Mouse (Mus musculus) small intestine, adult 10 weeks (tissue): ENCODE measurements around the gene Zfp810. TPM values are rescaled to one million over a fixed set of nuclear protein-coding genes. Genes with fewer than 3 reads are reported as not detected.

ENCODE experiments used
- polyA plus RNA-seq: library from polyadenylated mRNA; stranded (reverse); fragments of 350-450 nt; fragmentation: Illumina TruSeq; extraction: RNeasy Lipid Tissue Mini Kit (QIAGEN cat#74804); gene quantifications from one replicate; pipeline ENCODE4 v1.2.3, GENCODE M21; 2014; ENCODE audit warnings: low replicate concordance

The Zfp810 gene
- 16.3 TPM for polyA plus RNA-seq

GRCm38 (mm10) chr9:22307156-22307919 is at the start of gene Zfp810:
Zfp810 (minus strand) TSS chr9:22307648.

DNA sequence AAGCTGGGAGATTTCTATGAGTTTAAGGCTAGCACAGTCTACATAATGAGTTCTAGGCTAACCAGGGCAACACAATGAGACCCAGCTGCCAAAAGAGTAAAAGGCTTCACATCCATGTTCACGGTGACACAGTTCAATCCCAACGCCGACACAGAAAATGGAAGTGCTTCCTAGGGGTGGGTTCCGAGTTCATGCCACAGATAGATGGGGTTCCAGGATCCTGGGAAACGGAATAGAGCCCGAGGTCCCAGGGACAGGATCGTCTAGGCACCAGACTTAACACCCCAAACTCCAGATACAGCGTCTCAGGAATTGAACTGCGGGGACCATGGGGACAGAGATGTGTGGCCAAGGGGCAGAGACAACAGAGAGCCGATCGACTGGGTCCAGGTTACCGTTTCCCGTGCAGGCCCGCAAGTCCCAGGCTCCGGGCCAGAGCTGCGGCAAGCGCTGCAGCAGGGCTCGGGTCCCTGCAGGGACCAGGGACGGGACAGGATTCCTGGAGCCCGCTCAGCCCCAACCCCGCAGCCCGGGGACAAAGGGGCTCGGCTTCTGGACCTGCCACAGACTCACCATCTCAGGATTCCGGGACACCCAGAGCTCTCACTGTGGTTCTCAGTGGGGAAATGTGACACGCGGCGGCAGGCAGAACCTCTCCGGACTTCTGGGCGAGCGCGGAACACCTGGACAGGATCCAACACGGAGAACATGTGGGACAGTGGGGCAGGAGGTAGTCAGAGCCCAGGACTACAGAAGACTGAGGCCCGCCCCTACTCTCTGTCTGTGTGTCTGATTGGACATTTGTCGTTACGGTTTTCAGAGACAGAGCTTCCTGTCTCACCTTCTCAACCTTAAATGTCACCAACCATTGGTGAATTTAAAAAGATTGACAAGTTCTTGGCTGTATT is 48.0 kb downstream of the Zfp810 start, which contains the start of gene Zfp599:
Gene Zfp599 (minus strand): TSS at position 712 of the 908 bp plus-strand sequence.

Other genes starting within 250 kb of the Zfp810 start
- not detected for gene Gm49318, start 236.4 kb downstream of the Zfp810 start, polyA plus RNA-seq
- not detected for gene Zfp653, start 236.3 kb downstream of the Zfp810 start, polyA plus RNA-seq
- 2.3 TPM for gene Ecsit, start 222.2 kb downstream of the Zfp810 start, polyA plus RNA-seq
- gene Cnn1, start 208.4 kb downstream of the Zfp810 start, polyA plus RNA-seq, result 48.9 TPM
- 0.97 TPM for gene Elof1, start 190.5 kb downstream of the Zfp810 start, polyA plus RNA-seq
- 5.3 TPM for gene Acp5, start 171.9 kb downstream of the Zfp810 start, polyA plus RNA-seq
- gene Pigyl, start 150.8 kb downstream of the Zfp810 start, polyA plus RNA-seq, result not detected
- 0.19 TPM for gene Zfp872, start 119.6 kb downstream of the Zfp810 start, polyA plus RNA-seq
- gene Zfp809, start 81.9 kb downstream of the Zfp810 start, polyA plus RNA-seq, result 74.5 TPM
- 6.2 TPM for gene Zfp599, start 47.8 kb downstream of the Zfp810 start, polyA plus RNA-seq
- 20.6 TPM for gene Anln, start 81.5 kb upstream of the Zfp810 start, polyA plus RNA-seq
- gene 9530077C05Rik, start 103.9 kb upstream of the Zfp810 start, polyA plus RNA-seq, result 0.26 TPM
- gene Gm17545, start 146.6 kb upstream of the Zfp810 start, polyA plus RNA-seq, result not detected
- 21.3 TPM for gene Rp9, start 162.1 kb upstream of the Zfp810 start, polyA plus RNA-seq
- gene Bbs9, start 168.1 kb upstream of the Zfp810 start, polyA plus RNA-seq, result 11.1 TPM